Mouse (Mus musculus) T-helper 17 cell (primary cell): ENCODE measurements around the gene Mpl.

ENCODE experiments used
- in situ Hi-C, 2 experiments: fragments of 300-600 bp; cut with MboI, MseI; formaldehyde crosslinking; loops; 1 replicate in 1 of 2; 2 replicates in 1 of 2; pipeline ENCODE4 v1.15.1; 2025; ENCODE audit warnings: high pct_unique_total_duplicates in 2 of 2

The Mpl gene

GRCm38 (mm10) chr4:118457345-118457975 is at the start of gene Mpl:
Gene Mpl, minus strand, starts transcription at chr4:118457513.
- in situ Hi-C loops = no loop called here

GRCm38 (mm10) chr4:118505551-118505950 is 48.2 kb upstream of the Mpl start:
- in situ Hi-C loops = no loop called here

- in situ Hi-C loops = no loop called here
These were observed 43.5 kb upstream of the Mpl start for GRCm38 (mm10) chr4:118500792-118501191.

DNA sequence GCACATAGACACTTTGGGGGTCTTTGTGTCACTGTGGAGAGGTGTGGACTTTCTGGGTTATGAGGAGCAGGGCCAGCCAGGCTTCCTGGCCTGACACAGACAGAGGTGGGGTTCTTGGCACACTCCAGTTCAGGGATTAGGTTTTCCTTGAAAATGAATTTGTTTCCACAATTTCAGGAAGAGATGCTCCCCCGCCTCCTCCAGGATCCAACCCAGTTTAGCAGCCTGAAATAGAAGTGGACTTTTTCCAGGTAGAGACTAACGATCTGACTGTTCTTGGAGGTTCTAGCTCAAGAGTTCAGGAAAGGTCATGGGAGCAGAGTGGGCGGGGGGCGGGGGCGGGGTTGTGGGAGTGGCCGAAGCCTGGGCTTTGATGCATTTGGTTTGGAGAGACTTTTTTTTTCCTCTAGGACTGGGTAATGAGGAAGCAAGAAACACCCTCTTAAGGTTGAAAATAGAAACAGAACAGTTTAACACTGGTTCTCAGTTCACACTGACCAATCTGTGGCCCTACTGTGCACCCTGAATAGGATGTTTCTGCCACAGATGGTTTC is 42.9 kb upstream of the Mpl start:
- in situ Hi-C loops = no loop called here

DNA sequence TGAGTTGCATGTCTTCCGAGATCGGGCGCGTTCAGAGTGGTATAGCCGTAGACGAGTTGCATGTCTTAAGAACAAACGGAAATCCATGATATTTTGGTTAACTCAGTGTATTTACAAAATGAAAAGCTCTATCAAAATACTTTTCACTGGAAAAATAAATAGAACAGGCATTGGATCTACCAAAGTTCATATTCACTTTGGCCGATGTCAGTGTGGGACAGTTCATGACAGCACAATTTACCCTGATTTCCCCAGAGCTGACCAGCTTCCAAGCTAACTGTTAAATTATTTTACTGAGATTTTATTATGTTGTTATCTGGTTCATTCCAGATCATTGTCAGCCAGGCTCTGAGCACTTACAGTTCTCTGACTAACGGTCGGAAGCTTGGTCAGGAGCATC is 33.1 kb upstream of the Mpl start:
- in situ Hi-C loops = no loop called here

GRCm38 (mm10) chr4:118489717-118490132 is 32.4 kb upstream of the Mpl start, which contains the start of gene Tie1:
Gene Tie1, minus strand, starts transcription at chr4:118490061.
- in situ Hi-C loops = no loop called here

DNA sequence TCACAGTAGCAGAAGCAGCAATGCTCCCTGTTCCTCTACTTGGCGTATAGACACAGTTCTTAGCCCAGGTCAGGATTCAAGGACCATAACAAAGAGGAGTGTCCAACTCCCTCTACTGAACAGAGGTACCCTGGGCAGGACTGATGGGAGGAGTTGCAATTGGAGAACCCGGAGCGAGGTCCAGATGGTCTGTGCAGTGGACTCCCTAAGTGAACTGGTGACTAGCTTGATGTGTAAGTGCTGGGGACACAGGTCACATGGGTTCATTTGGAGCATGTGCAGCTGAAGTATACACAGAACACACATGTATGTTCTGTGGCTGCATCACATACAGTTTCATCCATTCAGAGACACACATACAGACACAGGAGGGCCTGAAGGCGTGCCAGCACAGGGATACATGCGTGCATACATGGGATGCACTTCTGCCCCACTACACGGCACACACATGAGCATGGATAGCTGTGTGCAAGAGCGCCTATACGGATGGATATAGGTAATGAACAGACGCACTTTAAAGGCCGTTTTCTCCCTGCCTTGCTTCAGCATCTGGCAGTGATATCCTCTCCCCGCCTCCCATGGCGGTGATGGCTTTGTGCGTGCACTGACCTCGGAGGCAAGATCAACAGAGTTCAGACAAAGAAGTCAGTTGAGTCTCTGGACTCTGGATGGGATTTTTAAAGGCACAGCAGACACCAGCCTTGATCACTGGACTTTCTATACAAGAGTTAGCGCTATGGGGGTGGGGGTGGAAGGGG is 19.6 kb upstream of the Mpl start:
- in situ Hi-C loops = no loop called here

DNA sequence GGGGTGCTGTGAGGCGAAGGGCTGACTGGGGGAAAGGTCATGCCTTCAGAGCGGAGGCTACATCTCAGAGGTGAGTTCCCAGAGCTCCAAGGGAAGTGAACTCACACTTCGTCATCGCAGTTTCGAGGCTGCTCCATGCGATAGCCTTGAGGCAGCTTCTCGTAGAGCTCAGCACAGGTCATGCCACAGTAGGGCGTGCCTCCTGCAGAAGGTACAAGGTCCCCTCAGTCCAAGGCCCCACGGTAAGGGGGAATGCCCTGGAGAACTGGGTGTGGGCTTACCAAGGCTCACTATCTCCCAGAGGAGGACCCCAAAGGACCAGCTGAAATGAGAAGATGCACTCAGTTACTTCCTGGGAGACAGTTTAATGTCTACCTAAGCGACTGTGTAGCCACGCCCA is 15.4 kb upstream of the Mpl start:
- in situ Hi-C loops = no loop called here

DNA sequence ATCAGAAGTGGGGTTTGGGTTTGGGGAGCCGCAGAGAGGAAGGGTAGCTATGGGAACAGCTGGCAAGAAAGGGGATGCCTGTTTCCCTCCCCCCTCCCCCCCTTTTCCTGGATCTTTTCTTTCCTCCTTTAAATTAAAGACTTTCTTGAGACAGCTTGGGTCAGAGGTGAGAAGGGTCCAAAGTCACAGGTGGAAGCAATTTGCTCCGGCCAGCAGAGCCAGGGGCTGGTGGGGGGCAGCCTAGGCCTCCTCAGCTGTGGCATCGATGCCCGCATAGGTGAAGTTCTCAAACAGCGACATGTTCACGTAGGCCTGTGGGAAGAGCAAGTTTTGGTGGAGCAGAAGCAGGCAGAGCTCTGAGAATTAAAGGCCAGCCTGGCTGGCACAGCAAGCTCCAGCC is 14.0 kb upstream of the Mpl start:
- in situ Hi-C loops = no loop called here

- in situ Hi-C loops = loop anchor here in 1 of 2 experiments (10.0 kb wide), 1 partner anchor 1631 kb away; no protein-coding TSS in a partner anchor
These were observed 8.4 kb upstream of the Mpl start for GRCm38 (mm10) chr4:118465697-118466163.

GRCm38 (mm10) chr4:118464956-118465355 is 7.6 kb upstream of the Mpl start:
- in situ Hi-C loops = loop anchor here in 1 of 2 experiments (10.0 kb wide), 1 partner anchor 1630 kb away; no protein-coding TSS in a partner anchor

DNA sequence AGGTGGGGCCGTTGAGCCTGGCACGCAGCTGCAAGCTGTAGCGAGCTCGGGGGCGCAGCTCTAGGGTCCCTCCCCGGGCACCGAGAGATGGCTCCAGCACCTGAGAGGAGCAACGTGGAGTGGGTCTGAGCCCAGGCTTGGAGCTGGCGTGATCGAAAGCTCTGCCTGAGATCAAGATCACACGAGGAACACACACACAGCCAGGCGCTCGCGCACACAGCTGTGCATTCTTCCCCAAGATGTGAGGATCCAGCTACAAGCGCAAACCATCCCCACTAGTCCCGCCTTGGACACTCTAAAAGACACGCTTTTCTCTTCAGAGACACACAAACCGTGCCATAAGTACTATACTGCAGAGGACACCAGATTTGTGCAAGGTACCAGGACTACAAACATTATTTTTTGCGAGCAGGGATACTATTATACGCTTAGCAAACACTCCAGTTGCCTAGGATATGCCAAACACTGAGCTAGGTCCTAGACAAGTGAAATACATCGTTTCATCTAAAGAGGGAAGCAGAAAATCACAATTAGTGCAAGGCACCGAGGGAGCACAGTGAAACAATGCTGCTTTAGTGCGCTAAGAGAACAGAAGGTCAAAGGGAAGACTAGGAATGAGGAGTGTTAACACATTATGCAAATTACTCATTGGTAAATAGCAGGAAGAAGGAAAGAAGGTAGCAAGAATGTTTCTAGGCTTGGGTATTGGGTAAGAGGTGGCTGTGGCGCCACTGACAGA is 10.7 kb downstream of the Mpl start:
- in situ Hi-C loops = loop anchor here in 1 of 2 experiments (25.0 kb wide), 1 partner anchor 1566 kb away; no protein-coding TSS in a partner anchor

- in situ Hi-C loops = loop anchor here in 1 of 2 experiments (25.0 kb wide), 1 partner anchor 1566 kb away; no protein-coding TSS in a partner anchor
These were observed 11.4 kb downstream of the Mpl start for GRCm38 (mm10) chr4:118445781-118446414.

GRCm38 (mm10) chr4:118445088-118445487 is 12.2 kb downstream of the Mpl start:
- in situ Hi-C loops = loop anchor here in 1 of 2 experiments (25.0 kb wide), 1 partner anchor 1567 kb away; no protein-coding TSS in a partner anchor

DNA sequence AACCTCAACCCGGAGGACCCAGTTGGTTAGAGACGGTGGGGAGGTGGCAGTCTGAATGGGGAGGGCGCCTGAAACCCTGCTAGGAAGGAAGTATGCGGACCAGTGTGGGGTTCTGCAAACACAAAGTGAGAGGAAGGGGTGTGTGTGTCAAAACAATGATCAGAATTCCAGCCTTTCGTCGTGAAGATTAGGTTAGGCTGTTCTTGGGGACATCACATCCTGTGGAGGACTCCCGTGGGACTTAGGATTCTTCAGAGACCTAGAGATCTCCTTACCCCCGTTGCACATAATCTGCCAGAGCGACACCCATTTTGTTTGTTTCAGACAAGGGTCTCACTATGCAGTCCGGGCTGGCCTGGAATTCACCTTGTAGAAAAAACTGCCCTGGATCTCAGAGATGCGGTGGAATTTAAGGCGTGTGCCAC is 19.5 kb downstream of the Mpl start:
- in situ Hi-C loops = loop anchor here (5.0 to 25.0 kb wide), 4 partner anchors 263 to 1574 kb away; partner anchors contain the start of gene Ipo13 (in 1 of the 2)

- in situ Hi-C loops = loop anchor here (5.0 to 25.0 kb wide), 4 partner anchors 262 to 1575 kb away; partner anchors contain the start of gene Ipo13 (in 1 of the 2)
These were observed 20.3 kb downstream of the Mpl start, which contains the start of gene Cdc20 for GRCm38 (mm10) chr4:118436820-118437603. Gene Cdc20, minus strand, starts transcription at chr4:118437352.

- in situ Hi-C loops = loop anchor here (10.0 to 25.0 kb wide), 3 partner anchors 258 to 1580 kb away; partner anchors contain the start of gene Ipo13 (in 1 of the 2)
These were observed 25.0 kb downstream of the Mpl start for GRCm38 (mm10) chr4:118432332-118432731.

DNA sequence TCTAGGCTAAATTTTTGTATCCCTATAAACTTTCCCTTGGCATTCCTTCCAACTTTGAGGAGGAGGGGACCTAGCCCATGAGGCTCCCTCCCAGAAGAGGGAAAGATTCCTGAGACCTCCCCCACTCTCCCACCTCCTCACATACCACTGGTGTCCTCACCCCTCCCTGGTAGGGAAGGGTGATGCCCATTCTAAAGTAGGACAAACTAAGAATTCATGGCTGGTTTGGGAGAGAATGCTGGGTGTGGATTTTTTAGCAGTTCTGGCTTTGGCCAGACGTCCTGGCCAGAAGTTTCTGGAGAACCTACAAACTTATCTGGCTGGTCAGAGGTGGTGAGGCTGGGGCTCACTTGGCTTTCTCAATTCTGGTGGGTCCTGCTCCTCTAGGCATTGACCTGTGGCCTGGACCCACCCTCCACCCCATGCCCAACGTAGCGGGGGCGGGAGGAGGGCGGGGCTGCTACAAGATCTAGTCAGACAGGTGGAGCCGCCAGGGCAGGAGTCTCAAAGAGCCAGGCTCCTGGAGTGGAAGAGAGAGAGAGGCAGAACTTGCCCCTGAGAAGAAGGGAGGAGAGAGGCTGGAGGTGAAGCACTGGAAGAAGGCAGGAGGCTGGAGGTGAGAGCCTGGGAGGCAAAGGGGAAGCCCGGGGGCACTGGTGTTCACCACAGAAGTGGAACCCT is 28.0 kb downstream of the Mpl start:
- in situ Hi-C loops = loop anchor here (10.0 to 25.0 kb wide), 3 partner anchors 535 to 1583 kb away; partner anchors contain the start of gene Dph2 (in 1 of the 2)
